Mouse (Mus musculus) heart, postnatal 36 days (tissue): Measurements from ENCODE around the gene Rab34. TPM values are rescaled to one million over a fixed set of nuclear protein-coding genes. Genes with fewer than 3 reads are reported as not detected.

Experiments
- DNase-seq, 2 experiments: peaks; one replicate each; pipeline ENCODE4 v3.0.0; 2021 to 2022
- intact Hi-C: fragments of 180-260 bp; cut with DNase I; formaldehyde crosslinking; loops from one replicate; pipeline ENCODE4 v1.15.1; 2025
- total RNA-seq, 2 experiments: library from RNA; stranded (reverse); gene quantifications; 2 replicates each; pipeline ENCODE4 v1.2.3; 2021

Rab34 gene
- total RNA-seq, 2 experiments from 2014 or later: 10.0 to 13.2 TPM

DNA sequence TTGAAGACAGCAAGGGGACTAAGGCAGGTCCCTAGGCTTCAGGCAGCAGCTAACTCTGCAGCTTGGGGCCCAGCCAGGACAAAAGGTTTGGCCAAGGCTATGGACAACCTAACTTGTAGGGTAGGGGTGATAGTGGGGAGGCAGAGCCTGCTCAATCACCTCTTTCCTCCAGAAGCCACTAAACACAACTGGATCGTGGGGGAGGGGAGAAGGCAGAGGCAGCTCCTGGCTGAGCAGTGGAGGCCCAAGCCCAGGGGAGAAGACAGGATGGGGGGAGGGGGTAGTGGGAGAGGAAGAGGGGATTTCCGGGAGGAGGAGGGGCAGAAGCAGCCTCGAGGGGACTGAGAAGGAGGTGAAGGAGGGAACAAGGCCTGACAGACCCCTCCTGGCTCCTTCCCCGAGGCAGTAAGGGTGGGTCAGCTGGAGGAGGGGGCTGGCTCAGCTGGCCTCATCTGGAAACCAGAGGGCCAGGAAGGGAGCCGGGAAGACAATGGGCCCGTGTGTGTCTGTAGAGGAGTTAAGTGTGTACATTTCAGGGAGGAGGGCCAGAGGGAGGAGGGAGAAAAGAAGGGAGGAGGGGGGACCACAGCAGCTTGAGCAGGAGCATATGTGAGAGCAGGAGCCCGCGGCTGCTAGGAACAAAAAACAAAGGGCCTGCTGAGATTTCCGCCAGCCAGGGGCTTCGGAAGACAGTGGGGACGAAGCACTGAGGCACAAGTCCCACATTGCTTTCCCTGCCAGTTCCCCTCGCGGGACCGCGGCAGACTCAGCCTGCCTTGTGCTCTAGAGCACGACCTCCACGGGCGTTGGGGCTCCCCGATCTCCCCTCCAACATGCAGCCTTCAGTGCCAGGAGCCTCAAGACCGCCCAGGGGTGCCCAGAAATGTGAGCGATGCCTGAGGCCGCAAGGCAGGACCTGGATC is 24.3 kb upstream of the Rab34 start:
- intact Hi-C loops: loop anchor here (5.0 kb wide), 2 partner anchors 82 to 102 kb away; partner anchors contain the start of gene Eral1
- DNase-seq: peak; percentile 53 to 62

DNA sequence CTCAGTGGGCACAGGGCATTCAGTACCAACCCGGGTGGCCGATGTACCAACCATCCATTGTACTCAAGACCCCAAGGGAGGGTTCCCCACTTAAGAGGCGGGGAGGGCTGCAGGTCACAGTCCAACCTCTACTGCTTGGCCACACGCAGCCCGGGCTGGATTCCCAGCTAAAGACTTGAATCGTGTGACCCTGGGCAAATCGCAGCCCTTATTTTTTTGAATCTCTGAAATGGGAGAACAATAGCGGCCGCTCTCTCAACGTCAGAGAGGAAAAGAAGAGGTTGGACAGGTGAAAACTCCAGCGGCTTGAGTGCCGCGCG is 23.7 kb upstream of the Rab34 start:
- DNase-seq: no peak
- intact Hi-C loops: loop anchor here (5.0 kb wide), 2 partner anchors 82 to 102 kb away; partner anchors contain the start of gene Eral1

DNA sequence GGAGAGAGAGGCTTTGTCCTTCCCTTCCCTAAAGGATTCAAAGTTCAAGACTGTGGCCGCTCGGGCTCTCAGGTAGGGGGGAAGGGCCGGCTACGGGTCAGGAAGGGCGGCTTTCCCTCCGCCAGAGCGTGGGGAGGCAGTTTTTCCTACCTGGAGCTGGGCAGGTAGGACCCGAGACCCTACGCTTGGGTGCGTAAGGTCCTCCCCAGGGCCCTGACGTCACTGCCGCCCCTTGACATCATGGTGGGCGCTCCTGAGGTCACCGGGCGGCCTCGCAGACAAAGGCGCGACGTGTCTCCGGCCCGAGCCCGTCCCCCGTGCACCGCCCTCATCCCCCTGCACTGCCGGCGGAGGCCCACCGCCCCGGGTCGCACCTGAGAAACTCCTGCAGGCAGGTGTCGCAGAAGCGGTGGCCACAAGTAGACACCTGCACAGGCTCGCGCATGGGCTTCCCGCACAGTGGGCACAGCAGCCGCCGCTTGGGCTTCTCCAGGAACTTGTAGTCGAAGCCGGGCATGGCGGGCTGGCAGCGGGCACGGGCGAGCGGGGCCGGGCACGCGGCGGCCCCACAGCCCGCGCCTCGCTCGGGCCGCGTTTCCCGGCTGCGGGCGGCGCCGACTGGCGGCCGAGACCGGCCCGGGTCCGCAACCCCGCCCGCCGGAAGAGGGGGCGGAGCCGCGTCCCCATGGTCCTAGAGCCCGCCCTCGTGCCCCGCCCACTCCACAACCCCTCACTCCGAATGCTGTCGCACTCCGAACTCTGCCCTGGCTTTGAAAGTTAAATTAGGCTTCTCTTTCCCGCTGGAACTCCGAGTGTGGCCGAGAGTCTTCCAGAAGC is 23.1 kb upstream of the Rab34 start, which contains the start of gene Traf4:
Gene Traf4 (minus strand): TSS at position 666 of the 837 bp plus-strand sequence.
- intact Hi-C loops: loop anchor here (5.0 kb wide), 2 partner anchors 83 to 103 kb away; partner anchors contain the start of gene Eral1
- DNase-seq: peak; percentile 86 to 88

DNA sequence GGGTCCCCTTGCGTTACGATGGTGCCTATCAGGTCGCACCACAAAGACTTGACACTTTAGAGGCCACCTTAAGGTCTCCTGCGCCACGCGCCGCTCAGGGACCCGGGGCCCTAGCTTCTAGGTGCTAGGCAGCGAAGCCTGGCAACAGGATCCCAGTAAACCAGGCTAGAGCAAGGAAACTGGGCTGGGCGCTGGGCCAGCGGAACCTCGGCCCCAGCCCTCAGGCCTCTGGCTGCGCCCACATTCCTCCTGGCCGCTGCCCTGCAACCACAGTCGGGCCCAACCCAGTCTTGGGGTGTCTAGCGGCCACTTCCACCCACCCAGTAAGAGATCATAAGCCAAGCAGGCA is 22.5 kb upstream of the Rab34 start:
- DNase-seq: no peak

DNA sequence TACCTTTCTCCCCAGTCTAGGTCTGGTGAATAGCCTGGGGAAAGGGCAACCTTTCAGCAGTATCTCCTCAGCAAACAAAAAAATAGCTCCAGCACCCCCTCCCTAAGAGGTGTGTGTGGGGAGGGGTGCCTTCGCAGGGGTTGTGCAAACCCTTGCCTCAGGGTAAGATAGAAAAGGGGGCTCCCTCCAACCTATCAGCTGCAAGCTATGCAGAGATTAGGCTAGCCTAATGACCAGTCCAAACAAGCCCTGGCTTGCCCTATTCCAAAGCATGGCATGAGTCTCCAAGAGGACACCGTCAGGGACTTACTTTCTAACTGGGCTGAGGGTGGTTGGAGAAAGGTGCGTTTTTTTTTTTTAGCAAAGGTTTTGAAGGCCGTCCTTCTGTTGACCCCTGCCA is 22.1 kb upstream of the Rab34 start:
- DNase-seq: no peak
- intact Hi-C loops: no loop called here

More for the DNA sequence above, 22.5 kb upstream of the Rab34 start:
- intact Hi-C loops: no loop called here

DNA sequence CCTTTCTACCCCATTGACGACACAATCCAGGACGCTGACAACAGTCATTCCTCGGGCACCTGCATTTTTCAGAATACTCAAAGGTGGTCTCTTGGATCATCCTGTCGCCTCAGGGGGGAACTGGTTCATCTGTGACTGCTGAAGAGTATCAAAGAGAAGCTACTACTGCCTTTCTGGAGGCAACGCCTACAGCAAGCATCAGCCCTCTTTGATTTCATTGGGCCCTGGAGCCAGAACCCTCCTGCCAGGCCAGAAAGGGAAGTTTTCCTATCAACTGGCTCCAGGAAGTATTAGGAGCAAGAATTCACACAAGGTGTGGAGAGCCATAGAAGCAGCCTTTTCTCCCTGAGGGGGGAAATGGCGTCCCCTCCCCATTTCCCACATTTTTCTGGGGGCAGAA is 21.6 kb upstream of the Rab34 start:
- intact Hi-C loops: no loop called here

DNA sequence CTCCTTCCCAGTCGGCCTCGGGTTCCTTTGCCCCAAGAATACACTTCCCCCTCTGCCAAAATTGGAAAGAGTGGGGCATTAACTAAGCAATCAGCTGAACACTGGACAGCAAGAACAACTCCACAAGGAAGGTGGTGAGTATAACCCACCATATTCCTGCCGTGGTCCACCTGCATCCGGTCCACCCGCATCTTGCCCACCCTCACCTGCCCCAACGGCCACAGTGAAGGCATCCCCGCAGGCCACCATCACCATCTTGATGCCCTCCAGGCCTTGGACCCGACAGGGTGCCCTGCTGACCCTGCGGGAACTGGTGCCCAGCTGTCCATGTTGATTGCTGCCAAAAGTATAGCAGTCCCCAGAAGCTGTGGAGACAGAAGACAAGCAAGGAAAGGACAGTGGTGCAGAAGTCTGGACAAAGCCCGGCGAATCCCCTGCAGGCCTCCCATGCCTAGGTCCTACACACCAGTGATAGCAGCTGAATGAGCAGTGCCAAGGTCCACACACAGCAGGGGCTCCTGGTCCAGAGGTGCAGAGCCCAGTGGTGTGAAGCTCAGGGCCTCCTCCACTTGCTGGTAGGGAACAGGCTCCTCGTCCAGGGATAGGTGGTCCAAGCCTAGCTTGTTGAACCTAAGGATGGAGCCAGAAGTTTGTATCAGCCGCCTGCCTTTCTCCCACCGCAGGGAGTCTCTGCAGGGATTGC is 20.8 kb upstream of the Rab34 start:
- intact Hi-C loops: no loop called here
- no peak for DNase-seq

More for the DNA sequence above, 21.6 kb upstream of the Rab34 start:
- DNase-seq: no peak

DNA sequence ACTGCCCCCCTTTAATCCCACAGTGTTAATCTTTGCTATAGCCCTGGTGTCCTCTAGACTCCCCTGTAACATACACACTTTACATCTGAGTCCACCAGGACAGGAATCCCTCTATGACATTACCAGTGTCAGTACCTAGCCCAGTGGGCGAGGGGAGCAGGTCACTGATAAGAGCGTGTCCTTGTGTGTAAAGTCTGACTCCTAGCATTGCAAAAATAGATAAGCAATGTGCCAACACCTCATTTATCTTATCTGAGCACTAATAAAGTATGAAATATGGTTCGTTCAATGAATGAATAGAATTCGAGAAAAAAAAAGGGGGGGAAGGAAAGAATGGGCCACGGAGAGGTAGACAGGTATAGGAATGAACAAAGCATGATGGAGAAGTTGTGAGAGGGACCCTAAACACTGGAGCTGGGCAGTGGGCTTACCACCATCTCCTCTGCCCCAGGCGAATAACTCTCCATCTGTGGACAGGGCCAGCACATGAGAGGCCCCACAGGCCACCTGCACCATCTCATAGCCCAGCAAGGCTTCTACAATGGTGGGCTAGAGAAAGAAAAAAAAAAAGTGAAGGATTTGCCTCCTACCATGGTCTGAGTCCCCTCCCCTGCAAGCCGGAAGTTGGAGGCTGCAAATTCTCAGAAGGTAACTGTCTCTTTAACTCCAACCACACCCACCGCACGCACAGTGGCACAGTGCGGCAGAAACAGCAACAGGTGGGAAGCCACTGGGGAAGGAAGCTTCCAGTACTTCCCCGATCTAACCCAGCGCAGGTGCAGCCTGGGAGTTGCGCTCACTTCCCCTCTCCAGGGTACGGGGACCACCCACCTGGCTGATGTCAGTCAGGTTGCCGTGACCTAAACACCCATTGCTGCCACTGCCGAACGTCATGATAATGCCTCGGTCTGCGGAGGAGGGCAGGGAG is 19.4 kb upstream of the Rab34 start:
- no peak for DNase-seq
- intact Hi-C loops: no loop called here

DNA sequence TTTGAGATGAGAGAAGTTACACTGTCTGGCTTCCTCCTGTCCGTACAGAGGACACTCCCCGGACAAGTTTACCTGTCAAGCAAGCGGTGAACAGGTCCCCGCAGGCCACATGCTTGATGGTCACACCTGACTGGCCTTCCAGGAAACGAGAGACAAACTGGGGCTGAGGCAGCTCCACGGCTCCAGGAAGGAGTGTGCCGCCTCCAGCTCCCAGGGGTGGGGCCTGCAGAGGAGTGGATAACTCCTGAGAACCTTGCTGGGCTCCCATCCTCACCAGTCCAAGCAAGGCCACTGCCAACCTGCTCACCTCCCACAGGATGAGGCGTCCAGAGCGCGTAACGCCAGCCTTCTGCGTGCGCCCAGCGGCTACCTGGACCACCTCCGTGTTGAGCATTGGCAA is 17.9 kb upstream of the Rab34 start:
- DNase-seq: no peak
- intact Hi-C loops: loop anchor here (10.0 kb wide), 1 partner anchor 346 kb away; no protein-coding TSS in a partner anchor

DNA sequence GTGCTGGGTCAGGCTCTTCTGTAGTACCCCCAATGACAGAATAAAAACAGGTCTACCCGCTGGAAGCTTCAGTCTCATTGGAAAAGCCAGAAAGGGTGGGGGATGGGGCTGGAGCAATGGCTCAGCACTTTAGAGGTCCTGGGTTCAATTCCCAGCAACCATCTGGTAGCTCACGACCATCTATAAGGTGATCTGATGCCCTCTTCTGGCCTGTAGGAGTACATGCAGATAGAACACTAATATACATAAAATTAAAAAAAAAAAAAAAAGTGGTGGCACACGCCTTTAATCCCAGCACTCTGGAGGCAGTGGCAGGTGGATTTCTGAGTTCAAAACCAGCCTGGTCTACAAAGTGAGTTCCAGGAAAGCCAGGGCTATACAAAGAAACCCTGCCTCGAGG is 16.9 kb upstream of the Rab34 start:
- intact Hi-C loops: loop anchor here (10.0 kb wide), 1 partner anchor 347 kb away; no protein-coding TSS in a partner anchor
- DNase-seq: no peak

DNA sequence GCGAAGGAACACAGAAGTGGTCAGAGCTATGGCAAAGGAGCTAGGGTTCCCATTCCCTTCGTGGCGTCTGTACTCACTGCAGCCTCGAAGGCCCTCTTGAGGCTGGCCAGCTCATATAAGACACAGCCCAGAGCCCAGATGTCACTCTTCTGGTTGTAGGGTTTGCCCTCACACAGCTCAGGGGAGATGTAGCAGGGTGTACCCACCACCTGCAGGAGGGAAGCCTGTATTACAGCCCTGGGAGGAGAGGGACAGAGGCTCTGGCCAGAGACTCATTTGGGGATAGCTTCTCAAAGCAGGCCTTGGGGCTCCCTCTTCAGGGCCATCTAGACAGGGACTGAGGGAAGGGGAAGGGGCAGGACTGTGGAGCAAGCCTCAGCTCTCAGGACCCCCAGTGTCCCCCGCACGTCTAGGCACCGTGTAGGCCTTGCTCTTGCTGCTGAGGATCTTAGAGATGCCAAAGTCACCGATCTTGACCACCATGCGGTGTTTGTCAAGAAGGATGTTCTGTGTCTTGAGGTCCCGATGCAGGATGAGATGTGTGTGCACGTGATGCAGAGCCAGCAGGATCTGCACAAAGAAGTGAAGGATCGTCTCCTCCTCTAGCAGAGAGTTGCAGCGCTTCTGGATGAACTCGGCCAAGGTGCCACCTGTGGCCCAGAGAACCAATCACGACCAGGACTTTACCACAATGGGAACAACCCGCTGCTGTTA is 16.0 kb upstream of the Rab34 start:
- intact Hi-C loops: loop anchor here (10.0 kb wide), 1 partner anchor 347 kb away; no protein-coding TSS in a partner anchor
- DNase-seq: no peak

DNA sequence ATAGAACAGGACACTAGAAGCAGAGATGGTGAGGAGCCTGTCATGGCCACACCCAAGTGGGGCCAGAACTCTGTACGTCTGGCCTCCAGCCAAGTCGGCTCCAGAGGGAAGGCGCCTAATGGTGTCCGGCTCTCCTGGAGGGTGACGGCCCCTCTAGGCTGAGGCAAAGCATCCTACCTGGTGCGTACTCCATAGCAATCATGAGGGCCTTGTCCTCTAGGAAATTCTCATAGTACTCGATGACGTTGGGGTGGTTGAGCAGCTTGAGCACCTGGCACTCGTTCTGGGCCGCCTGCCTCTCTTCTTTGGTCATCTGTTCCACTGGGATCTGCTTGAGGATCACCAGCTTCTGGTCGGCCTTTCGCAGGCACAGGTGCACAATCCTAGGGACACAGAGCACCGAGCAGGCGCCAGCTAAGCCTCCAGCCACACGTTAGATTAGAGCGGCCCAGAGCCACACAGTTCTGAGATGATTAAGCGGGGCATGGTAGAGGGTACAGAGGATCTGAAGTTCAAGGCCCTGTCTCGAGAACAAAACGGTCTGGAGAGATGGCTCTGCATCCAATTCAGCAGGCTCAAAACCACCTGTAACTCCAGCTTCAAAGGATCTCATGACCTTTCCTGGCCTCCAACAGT is 15.4 kb upstream of the Rab34 start:
- DNase-seq: no peak
- intact Hi-C loops: loop anchor here (10.0 kb wide), 1 partner anchor 348 kb away; no protein-coding TSS in a partner anchor

DNA sequence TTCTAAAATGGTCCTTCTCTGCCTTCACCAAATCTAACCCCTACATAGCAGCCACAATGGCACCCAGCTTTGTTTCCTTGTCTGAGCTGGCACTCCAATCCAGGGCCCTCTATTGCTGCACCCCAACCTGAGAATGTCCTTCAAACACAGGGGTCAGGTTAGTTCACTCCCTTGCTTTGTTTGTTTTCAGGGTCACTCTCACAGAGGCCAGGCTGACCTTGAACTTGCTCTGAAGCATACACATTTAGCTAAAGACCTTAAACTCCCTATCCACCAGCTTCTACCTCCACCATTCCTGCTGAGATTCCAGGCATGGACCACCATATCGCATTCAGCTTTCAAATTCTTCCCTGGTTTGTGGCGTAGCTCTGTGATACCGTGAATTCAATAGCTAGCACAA is 13.7 kb upstream of the Rab34 start:
- intact Hi-C loops: loop anchor here (10.0 kb wide), 1 partner anchor 350 kb away; no protein-coding TSS in a partner anchor
- DNase-seq: no peak

DNA sequence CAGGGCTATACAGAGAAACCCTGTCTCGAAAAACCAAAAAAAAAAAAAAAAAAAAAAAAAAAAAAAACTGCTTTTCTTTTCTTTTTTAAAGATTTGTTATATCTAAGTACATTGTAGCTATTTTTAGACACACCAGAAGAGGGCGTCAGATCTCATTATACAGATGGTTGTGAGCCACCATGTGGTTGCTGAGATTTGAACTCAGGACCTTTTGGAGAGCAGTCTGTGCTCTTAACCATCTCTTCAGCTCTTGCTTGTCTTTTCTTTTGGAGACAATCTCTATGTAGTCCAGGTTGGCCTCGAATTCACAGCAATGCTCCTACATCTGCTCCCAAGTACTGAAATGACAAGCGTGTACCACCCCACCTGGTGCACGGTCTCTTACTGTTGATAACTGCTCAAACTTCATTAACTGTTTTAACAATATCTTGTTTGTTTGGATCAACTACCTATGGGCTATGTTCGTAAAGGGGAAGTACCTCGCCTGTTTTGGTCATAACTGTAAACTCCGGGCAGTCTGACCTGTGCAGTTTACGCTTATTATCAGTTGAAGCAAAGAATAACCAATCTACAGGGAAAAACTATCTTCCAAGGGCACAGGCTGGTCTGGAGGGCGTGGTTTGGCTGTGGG is 12.3 kb upstream of the Rab34 start:
- intact Hi-C loops: loop anchor here (2.0 to 10.0 kb wide), 3 partner anchors 17 to 351 kb away; no protein-coding TSS in a partner anchor
- DNase-seq: no peak

DNA sequence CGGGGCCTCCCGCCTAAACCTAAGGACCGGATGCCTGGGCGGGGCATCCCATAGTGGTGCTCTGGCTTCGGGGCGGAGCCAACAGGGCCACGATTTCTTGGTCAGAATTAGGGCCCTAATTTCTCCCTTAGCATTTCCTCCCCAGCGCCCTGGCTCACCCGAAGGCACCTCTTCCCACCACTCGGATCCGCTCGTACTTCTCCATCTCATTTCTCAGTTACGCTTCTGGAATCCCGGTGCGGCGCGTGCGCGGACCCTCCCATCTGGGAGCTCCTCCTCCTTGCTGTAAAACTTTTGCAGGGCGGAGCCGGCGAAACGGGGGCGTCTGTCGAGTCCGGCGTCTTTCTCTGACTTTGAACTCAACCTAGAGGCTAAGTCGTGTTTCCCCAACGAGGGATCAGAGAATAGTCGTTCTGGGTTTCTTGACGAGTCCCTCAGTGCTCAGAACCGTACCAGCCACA is 11.8 kb upstream of the Rab34 start, which contains the start of the genes Nek8 and Tlcd1:
Gene Nek8 (minus strand): TSS at position 274 of the 461 bp plus-strand sequence.
Gene Tlcd1 (plus strand): TSS at position 310 of the 461 bp plus-strand sequence.
- intact Hi-C loops: loop anchor here (2.0 to 10.0 kb wide), 3 partner anchors 18 to 352 kb away; no protein-coding TSS in a partner anchor
- DNase-seq: peak; percentile 91 to 94

DNA sequence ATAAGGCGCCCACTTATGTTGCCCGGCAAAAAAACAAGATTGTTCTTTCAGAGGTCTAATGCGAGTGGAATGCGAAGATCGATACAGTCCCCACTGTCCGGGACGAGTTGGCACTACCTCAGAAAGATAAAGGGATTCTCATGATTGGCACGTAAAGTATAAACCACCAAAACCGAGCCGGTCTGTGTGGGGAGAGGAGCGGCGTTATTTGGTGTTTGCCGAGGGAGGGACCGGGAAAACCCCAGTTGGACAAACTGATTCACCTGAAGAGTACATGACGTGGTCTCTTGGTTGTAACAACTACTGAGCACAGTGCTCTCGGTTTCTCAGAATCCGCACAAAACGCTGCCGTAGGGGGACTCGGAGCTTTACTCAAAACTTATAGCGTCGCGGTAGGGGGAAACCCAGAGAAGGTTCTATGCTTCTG is 11.3 kb upstream of the Rab34 start:
- DNase-seq: no peak
- intact Hi-C loops: loop anchor here (1.0 to 10.0 kb wide), 5 partner anchors 18 to 352 kb away; no protein-coding TSS in a partner anchor

DNA sequence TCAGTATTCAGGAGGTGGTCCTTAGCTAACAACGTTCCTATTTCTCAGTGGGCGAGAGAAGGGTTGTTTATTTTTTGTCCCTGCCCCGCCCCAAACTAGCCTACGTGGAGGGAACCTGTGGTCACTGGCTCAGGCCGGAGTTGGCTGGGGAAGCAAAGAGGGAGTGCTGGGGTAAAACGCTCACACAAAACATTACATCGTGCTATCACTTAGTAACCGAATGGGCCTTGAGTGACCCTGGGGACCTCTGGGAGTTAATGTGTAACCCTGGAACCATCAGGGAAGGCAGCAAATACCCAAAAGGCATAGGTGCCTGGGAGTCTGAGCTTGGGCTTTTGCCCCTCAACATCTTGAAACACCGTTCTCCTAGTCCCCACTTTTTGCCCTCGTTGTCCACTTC is 10.8 kb upstream of the Rab34 start:
- intact Hi-C loops: loop anchor here (1.0 to 10.0 kb wide), 5 partner anchors 19 to 353 kb away; no protein-coding TSS in a partner anchor
- DNase-seq: peak in 1 of 2 experiments; percentile 44
